Mouse (Mus musculus) hindbrain, embryonic 16.5 days (tissue): ENCODE results near the gene Dusp22. TPM values are rescaled to one million over a fixed set of nuclear protein-coding genes. Genes with fewer than 3 reads are reported as not detected.

ENCODE experiments used
- ATAC-seq: fragments of 200-750 bp; cut with Nextera tagmentation; 2 replicates; pipeline ENCODE4 v1.8.0; 2017; ENCODE audit warnings: moderate TSS enrichment, moderate library complexity
- H3K27ac ChIP-seq: fragments of 300-500 bp; sonication (generic); 2 replicates; pipeline ENCODE4 v1.5.1; 2014; ENCODE audit warnings: low read depth, mild to moderate bottlenecking, control low read depth, low read length, moderate library complexity
- H3K27me3 ChIP-seq: fragments of 300-500 bp; sonication (generic); replicated peaks from 2 replicates; pipeline ENCODE4 v1.6.1; 2014; ENCODE audit warnings: low read length; ENCODE audit not compliant: control insufficient read depth, insufficient read depth
- H3K36me3 ChIP-seq: fragments of 300-500 bp; sonication (generic); 2 replicates; pipeline ENCODE4 v1.6.1; 2014; ENCODE audit warnings: mild to moderate bottlenecking, low read length, moderate library complexity, mixed read lengths; ENCODE audit not compliant: control insufficient read depth, insufficient read depth
- H3K4me1 ChIP-seq: fragments of 300-500 bp; sonication (generic); 2 replicates; pipeline ENCODE4 v1.6.1; 2014; ENCODE audit warnings: low read depth, low read length; ENCODE audit not compliant: control insufficient read depth, insufficient read depth
- H3K4me2 ChIP-seq: fragments of 300-500 bp; sonication (generic); 2 replicates; pipeline ENCODE4 v1.6.1; 2014; ENCODE audit warnings: mild to moderate bottlenecking, low read length, control low read depth, moderate library complexity
- H3K4me3 ChIP-seq: fragments of 300-500 bp; sonication (generic); 2 replicates; pipeline ENCODE4 v1.5.1; 2014; ENCODE audit warnings: mild to moderate bottlenecking, low read length, control low read depth, moderate library complexity
- H3K9ac ChIP-seq: fragments of 300-500 bp; sonication (generic); 2 replicates; pipeline ENCODE4 v1.6.1; 2014; ENCODE audit warnings: low read depth, mild to moderate bottlenecking, control low read depth, low read length, moderate library complexity
- H3K9me3 ChIP-seq: fragments of 300-500 bp; sonication (generic); 2 replicates; pipeline ENCODE4 v1.6.1; 2014; ENCODE audit warnings: mild to moderate bottlenecking, low read length, moderate library complexity; ENCODE audit not compliant: control insufficient read depth
- WGBS: fragments of 180-500 bp; shearing (Covaris S2); extraction: QIAGEN DNeasy Blood & Tissue Kit; methylation state at CpG from one replicate; pipeline ENCODE4 v1.1.7; 2014; 5-methylcytosine and 5-hydroxymethylcytosine counted together
- polyA plus RNA-seq: library from polyadenylated mRNA; unstranded; fragments of >200 nt; fragmentation: Nextera tagmentation; extraction: Ambion mirVana; gene quantifications from 2 replicates; pipeline ENCODE4 v1.2.1, GENCODE M21; 2015

Dusp22 gene
- polyA plus RNA-seq, 1 experiment from 2014 or later: 20.4 TPM

- WGBS: 72% methylated on average over 3 of the region's 3 CpGs
- Histone ChIP-seq H3K9me3 (no peaks in the 10 kb centered on the region), H3K4me2 (no peak overlapping the region), H3K27ac (no peak overlapping the region), H3K36me3 (no peaks in the 10 kb centered on the region), H3K9ac (no peak overlapping the region), H3K4me1 (peaks cover 3% of the 10 kb centered on the region), H3K4me3 (no peak overlapping the region), H3K27me3 (peaks cover 17% of the 10 kb centered on the region)
- no peak for ATAC-seq
Measured at GRCm38 (mm10) chr13:30755577-30755976, 95.8 kb downstream of the Dusp22 start.

DNA sequence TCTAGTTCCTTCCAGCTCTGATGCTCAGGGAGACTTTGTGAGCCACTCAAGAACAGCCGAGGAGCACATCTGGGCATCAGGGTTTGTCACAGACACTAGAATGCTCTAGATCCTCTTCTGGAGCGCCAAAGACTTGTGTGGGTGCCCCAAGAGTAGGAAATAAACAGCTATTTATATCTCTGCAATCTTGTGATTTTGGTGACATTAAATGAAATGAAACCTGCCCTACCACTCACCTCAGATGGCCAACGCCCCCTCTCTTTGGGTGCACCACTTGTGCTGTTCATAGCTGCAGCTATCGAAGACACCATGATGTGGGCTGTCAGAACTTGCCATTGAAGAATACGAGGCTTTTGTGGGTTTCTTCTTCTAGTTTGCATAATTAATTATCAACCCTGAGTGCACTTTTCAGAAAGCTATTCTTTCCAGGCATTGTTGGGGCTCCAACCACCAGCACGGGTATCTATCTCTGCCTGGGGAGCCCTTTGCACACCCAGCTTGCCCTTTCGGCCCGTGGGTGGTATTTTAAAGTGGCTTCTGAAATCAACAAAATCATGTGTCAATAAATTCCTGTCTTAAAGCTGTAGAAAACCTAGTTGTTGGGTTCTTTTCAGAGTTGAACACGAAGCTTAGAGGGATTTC is 96.3 kb downstream of the Dusp22 start:
- no peaks in the 10 kb centered on the region for H3K4me1 ChIP-seq
- H3K36me3 ChIP-seq: no peaks in the 10 kb centered on the region
- H3K27me3 ChIP-seq: peaks cover 12% of the 10 kb centered on the region
- no peak overlapping the region for H3K9ac ChIP-seq
- H3K27ac ChIP-seq: no peak overlapping the region
- WGBS: 69% methylated on average over 9 of the region's 9 CpGs
- H3K9me3 ChIP-seq: no peaks in the 10 kb centered on the region
- no peak overlapping the region for H3K4me3 ChIP-seq
- H3K4me2 ChIP-seq: no peak overlapping the region
- no peak for ATAC-seq

DNA sequence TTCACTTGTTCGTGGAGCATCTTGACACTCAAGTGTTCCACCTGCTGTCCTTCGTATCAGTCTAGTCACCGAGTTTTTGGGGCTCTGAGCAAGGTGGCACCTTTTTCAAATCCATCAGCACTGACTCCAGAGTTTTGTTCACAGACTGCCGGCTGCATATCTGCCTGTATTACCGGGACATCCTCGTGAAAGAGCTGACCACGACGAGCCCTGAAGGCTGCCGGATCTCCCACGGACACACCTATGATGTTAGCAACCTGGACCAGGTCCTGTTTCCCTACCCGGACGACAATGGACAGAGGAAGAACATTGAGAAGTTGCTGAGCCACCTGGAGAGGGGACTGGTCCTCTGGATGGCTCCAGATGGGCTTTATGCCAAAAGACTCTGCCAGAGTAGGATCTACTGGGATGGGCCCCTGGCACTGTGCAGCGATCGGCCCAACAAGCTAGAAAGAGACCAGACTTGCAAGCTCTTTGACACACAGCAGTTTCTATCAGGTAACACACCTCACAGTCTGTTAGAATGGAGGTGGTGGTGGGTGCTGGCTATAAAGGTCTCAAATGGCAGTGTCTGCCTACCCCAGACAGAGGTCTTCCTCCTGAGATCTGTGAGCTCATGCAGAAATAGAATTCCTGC is 97.6 kb downstream of the Dusp22 start:
- Histone ChIP-seq H3K27ac (no peak overlapping the region), H3K9ac (no peak overlapping the region), H3K4me1 (no peaks in the 10 kb centered on the region), H3K4me2 (no peak overlapping the region), H3K9me3 (no peaks in the 10 kb centered on the region), H3K36me3 (no peaks in the 10 kb centered on the region), H3K27me3 (no peaks in the 10 kb centered on the region), H3K4me3 (no peak overlapping the region)
- ATAC-seq: no peak
- 86% methylated on average over 14 of the region's 14 CpGs for WGBS

DNA sequence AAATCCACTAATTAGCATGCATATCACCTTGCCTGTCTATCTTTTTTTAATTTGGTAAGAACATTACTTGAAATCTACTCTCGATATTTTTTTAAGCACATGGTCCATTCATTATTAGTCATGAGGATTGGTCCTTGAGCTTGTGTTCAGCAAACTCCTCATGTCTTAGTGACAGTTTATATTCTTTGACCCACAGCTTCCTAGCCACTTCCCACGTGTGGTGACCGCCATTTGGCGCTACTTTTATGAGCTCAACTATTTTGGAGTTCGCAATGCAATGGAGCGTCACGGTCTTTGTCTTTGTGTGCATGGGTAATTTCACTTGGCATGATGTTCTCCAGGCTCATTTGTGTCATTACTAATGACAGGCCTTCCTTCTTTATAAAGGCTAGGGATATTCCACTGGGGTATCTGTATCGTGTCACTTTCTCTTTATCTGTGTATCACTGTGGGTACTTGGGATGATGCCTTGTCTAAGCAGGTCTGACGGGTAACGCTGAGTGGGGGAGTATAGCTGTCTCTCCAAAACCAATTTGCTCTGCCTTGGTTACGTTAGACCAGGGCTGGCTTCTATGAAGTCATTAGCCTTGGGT is 99.1 kb downstream of the Dusp22 start:
- ATAC-seq: no peak
- H3K4me2 ChIP-seq: no peak overlapping the region
- no peaks in the 10 kb centered on the region for H3K4me1 ChIP-seq
- no peak overlapping the region for H3K4me3 ChIP-seq
- no peaks in the 10 kb centered on the region for H3K9me3 ChIP-seq
- no peak overlapping the region for H3K27ac ChIP-seq
- no peak overlapping the region for H3K9ac ChIP-seq
- no peaks in the 10 kb centered on the region for H3K36me3 ChIP-seq
- no peaks in the 10 kb centered on the region for H3K27me3 ChIP-seq
- WGBS: 78% methylated on average over 11 of the region's 11 CpGs

GRCm38 (mm10) chr13:30760374-30761090 is 100.7 kb downstream of the Dusp22 start:
- Histone ChIP-seq H3K9me3 (no peaks in the 10 kb centered on the region), H3K9ac (no peak overlapping the region), H3K4me1 (no peaks in the 10 kb centered on the region), H3K36me3 (no peaks in the 10 kb centered on the region), H3K4me2 (no peak overlapping the region), H3K27ac (no peak overlapping the region), H3K27me3 (no peaks in the 10 kb centered on the region), H3K4me3 (no peak overlapping the region)
- WGBS: 77% methylated on average over 3 of the region's 3 CpGs
- no peak for ATAC-seq

Other genes with a start within 250 kb of the Dusp22 start
- gene Uqcrfs1, start 114.6 kb upstream of the Dusp22 start, polyA plus RNA-seq: 297 and 329 TPM in 2 replicates
- 0.06 and 0.20 TPM in 2 replicates for gene Irf4, start 89.2 kb downstream of the Dusp22 start, polyA plus RNA-seq